Mouse (Mus musculus) neutrophil, adult 83 days (primary cell): Measurements from ENCODE around the gene Zfp764. TPM values are rescaled to one million over a fixed set of nuclear protein-coding genes. Genes with fewer than 3 reads are reported as not detected.

ENCODE experiments used
- total RNA-seq, 2 experiments: library from RNA; stranded (reverse); gene quantifications; one replicate each; pipeline ENCODE4 v1.2.4; 2023

Gene Zfp764
- total RNA-seq = 1 to 10 TPM; 2.8 to 3.4 TPM

GRCm38 (mm10) chr7:127406002-127406987 is at the start of gene Zfp764:
TSS of gene Zfp764 (minus strand) at chr7:127406822.

GRCm38 (mm10) chr7:127448521-127449300 is 42.1 kb upstream of the Zfp764 start, which contains the start of gene Zfp689:
TSS of gene Zfp689 (minus strand) at chr7:127449158.

GRCm38 (mm10) chr7:127421388-127422191 is 15.0 kb upstream of the Zfp764 start, which contains the start of gene Zfp688:
TSS of gene Zfp688 (minus strand) at chr7:127422068.

GRCm38 (mm10) chr7:127393157-127393943 is 13.3 kb downstream of the Zfp764 start, which contains the start of gene E430018J23Rik:
TSS of gene E430018J23Rik (minus strand) at chr7:127393629.

GRCm38 (mm10) chr7:127386641-127387392 is 19.8 kb downstream of the Zfp764 start, which contains the start of gene 9130019O22Rik:
TSS of gene 9130019O22Rik (minus strand) at chr7:127387166.

GRCm38 (mm10) chr7:127375271-127376245 is 31.1 kb downstream of the Zfp764 start, which contains the start of gene Zfp747:
TSS of gene Zfp747 (minus strand) at chr7:127376050.

Other genes starting within 250 kb of the Zfp764 start
- 10 to 100 TPM; 50.1 to 54.2 TPM for gene Cd2bp2, start 210.8 kb downstream of the Zfp764 start, total RNA-seq
- 100 to 1,000 TPM; 118 to 135 TPM for gene Tbc1d10b, start 198.4 kb downstream of the Zfp764 start, total RNA-seq
- 10 to 100 TPM in 1 of 2 experiments, 1 to 10 TPM in 1; 8.1 to 11.2 TPM for gene Mylpf, start 197.9 kb downstream of the Zfp764 start, total RNA-seq
- gene Zfp553, start 173.8 kb downstream of the Zfp764 start, total RNA-seq = 1 to 10 TPM; 4.3 TPM
- 100 to 1,000 TPM in 1 of 2 experiments, 10 to 100 TPM in 1; 96.1 to 105 TPM for gene Sept1, start 173.7 kb downstream of the Zfp764 start, total RNA-seq
- 1 to 10 TPM; 4.2 to 7.3 TPM for gene Zfp771, start 162.5 kb downstream of the Zfp764 start, total RNA-seq
- gene Dctpp1, start 146.1 kb downstream of the Zfp764 start, total RNA-seq = 10 to 100 TPM; 21.8 to 27.9 TPM
- gene Sephs2, start 132.8 kb downstream of the Zfp764 start, total RNA-seq = 100 to 1,000 TPM; 117 to 125 TPM
- 100 to 1,000 TPM; 190 to 234 TPM for gene Itgal, start 110.6 kb downstream of the Zfp764 start, total RNA-seq
- 1 to 10 TPM; 9.1 to 9.6 TPM for gene Zfp768, start 61.2 kb downstream of the Zfp764 start, total RNA-seq
- gene Zfp747, start 30.8 kb downstream of the Zfp764 start, total RNA-seq = 1 to 10 TPM; 5.0 to 7.0 TPM
- 1 to 10 TPM; 2.0 to 3.0 TPM for gene 9130019O22Rik, start 19.7 kb downstream of the Zfp764 start, total RNA-seq
- 1 to 10 TPM; 1.8 to 2.1 TPM for gene E430018J23Rik, start 13.2 kb downstream of the Zfp764 start, total RNA-seq
- gene Zfp688, start 15.2 kb upstream of the Zfp764 start, total RNA-seq = 10 to 100 TPM; 10.7 to 13.4 TPM
- gene Zfp689, start 42.3 kb upstream of the Zfp764 start, total RNA-seq = 1 to 10 TPM; 1.7 to 2.1 TPM
- 100 to 1,000 TPM; 116 to 133 TPM for gene Prr14, start 52.8 kb upstream of the Zfp764 start, total RNA-seq
- gene Fbrs, start 72.4 kb upstream of the Zfp764 start, total RNA-seq = 100 to 1,000 TPM; 191 to 224 TPM
- 10 to 100 TPM; 76.3 to 81.4 TPM for gene Srcap, start 105.2 kb upstream of the Zfp764 start, total RNA-seq
- gene Gm42715, start 112.8 kb upstream of the Zfp764 start, total RNA-seq = 10 to 100 TPM; 16.2 to 19.6 TPM
- gene Tmem265, start 154.6 kb upstream of the Zfp764 start, total RNA-seq = not detected
- gene Phkg2, start 166.5 kb upstream of the Zfp764 start, total RNA-seq = 10 to 100 TPM; 80.4 to 86.3 TPM
- gene Ccdc189, start 181.8 kb upstream of the Zfp764 start, total RNA-seq = 10 to 100 TPM; 14.8 to 25.9 TPM
- gene Rnf40, start 181.9 kb upstream of the Zfp764 start, total RNA-seq = 100 to 1,000 TPM; 149 to 150 TPM
- 1 to 10 TPM; 3.2 to 4.7 TPM for gene Zfp629, start 209.0 kb upstream of the Zfp764 start, total RNA-seq